Mouse (Mus musculus) MEL (cell line): ENCODE data around the gene Krtdap. TPM values are rescaled to one million over a fixed set of nuclear protein-coding genes. Genes with fewer than 3 reads are reported as not detected.

ENCODE experiments used
- DNase-seq: peaks from one replicate; pipeline ENCODE4 v3.0.0; 2011; ENCODE audit warnings: low read depth, low spot score
- H3K27ac ChIP-seq: 2 replicates; pipeline ENCODE4 v1.5.1; 2012; ENCODE audit warnings: low read depth, mild to moderate bottlenecking, control low read depth, low read length, moderate library complexity; ENCODE audit not compliant: control insufficient read depth
- H3K27me3 ChIP-seq, 2 experiments: fragments of 150-350 bp in 1 of 2; sonication (generic) in 1 of 2; 2 replicates each; pipeline ENCODE4 v1.6.1; 2012; ENCODE audit warnings: low read length in 2 of 2, mild to moderate bottlenecking in 2 of 2, improper control_type of control experiment in 1 of 2, moderate library complexity in 1 of 2; ENCODE audit not compliant: insufficient read depth in 2 of 2, control insufficient read depth in 1 of 2
- H3K36me3 ChIP-seq, 2 experiments: 2 replicates each; pipeline ENCODE4 v1.6.1; 2012 to 2014; ENCODE audit warnings: low read length in 2 of 2, improper control_type of control experiment in 1 of 2, inconsistent platforms in 1 of 2, mild to moderate bottlenecking in 1 of 2; ENCODE audit not compliant: insufficient read depth in 2 of 2, control insufficient read depth in 1 of 2
- H3K4me1 ChIP-seq, 2 experiments: fragments of 150-350 bp in 1 of 2; sonication (generic) in 1 of 2; 2 replicates each; pipeline ENCODE4 v1.6.1; 2012; ENCODE audit warnings: low read length in 2 of 2, improper control_type of control experiment in 1 of 2, mild to moderate bottlenecking in 1 of 2; ENCODE audit not compliant: insufficient read depth in 2 of 2, control insufficient read depth in 1 of 2
- H3K4me3 ChIP-seq, 2 experiments: fragments of 150-350 bp in 1 of 2; sonication (generic) in 1 of 2; 2 replicates each; pipeline ENCODE4 v1.5.1; 2012; ENCODE audit warnings: low read depth in 2 of 2, low read length in 2 of 2, mild to moderate bottlenecking in 2 of 2, moderate library complexity in 2 of 2, control low read depth in 1 of 2, improper control_type of control experiment in 1 of 2; ENCODE audit not compliant: control insufficient read depth in 1 of 2, insufficient read depth in 1 of 2
- H3K79me2 ChIP-seq: 2 replicates; pipeline ENCODE4 v1.6.1; 2012; ENCODE audit warnings: mild to moderate bottlenecking, low read length, moderate library complexity; ENCODE audit not compliant: control insufficient read depth, poor library complexity, insufficient read depth
- H3K9ac ChIP-seq: 2 replicates; pipeline ENCODE4 v1.6.1; 2012; ENCODE audit warnings: low read depth, mild to moderate bottlenecking, control low read depth, low read length, moderate library complexity; ENCODE audit not compliant: control insufficient read depth, poor library complexity, severe bottlenecking
- H3K9me3 ChIP-seq: fragments of 150-350 bp; sonication (generic); replicated peaks from 2 replicates; pipeline ENCODE4 v1.6.1; 2012; ENCODE audit warnings: mild to moderate bottlenecking, low read length, improper control_type of control experiment, moderate library complexity; ENCODE audit not compliant: insufficient read depth
- BHLHE40 ChIP-seq: IDR thresholded peaks from 2 replicates; pipeline ENCODE4 v1.6.1; 2012; ENCODE audit warnings: low read depth, mild to moderate bottlenecking, inconsistent platforms, low read length, improper control_type of control experiment, borderline replicate concordance
- EP300 ChIP-seq, 2 experiments: IDR thresholded peaks; 2 replicates each; pipeline ENCODE4 v1.6.1; 2011; ENCODE audit warnings: improper control_type of control experiment in 2 of 2, low read length in 2 of 2, low read depth in 1 of 2, mild to moderate bottlenecking in 1 of 2
- ETS1 ChIP-seq: IDR thresholded peaks from 2 replicates; pipeline ENCODE4 v1.6.1; 2012; ENCODE audit warnings: low read depth, mild to moderate bottlenecking, inconsistent platforms, low read length, improper control_type of control experiment, moderate library complexity
- GATA1 ChIP-seq: IDR thresholded peaks from 2 replicates; pipeline ENCODE4 v1.6.1; 2011; ENCODE audit warnings: low read depth, low read length, improper control_type of control experiment
- MAX ChIP-seq: IDR thresholded peaks from 2 replicates; pipeline ENCODE4 v1.6.1; 2011; ENCODE audit warnings: low read length, improper control_type of control experiment
- MXI1 ChIP-seq: IDR thresholded peaks from 2 replicates; pipeline ENCODE4 v1.6.1; 2011; ENCODE audit warnings: mild to moderate bottlenecking, low read depth, low read length, improper control_type of control experiment
- MYC ChIP-seq: IDR thresholded peaks from 2 replicates; pipeline ENCODE4 v1.6.1; 2011; ENCODE audit warnings: low read depth, mild to moderate bottlenecking, low read length, improper control_type of control experiment, moderate library complexity
- POLR2AphosphoS5 ChIP-seq: IDR thresholded peaks from 2 replicates; pipeline ENCODE4 v1.6.1; 2012; ENCODE audit warnings: low read depth, borderline replicate concordance, mild to moderate bottlenecking, inconsistent platforms, low read length, moderate library complexity, mixed read lengths
- RCOR1 ChIP-seq: IDR thresholded peaks from 2 replicates; pipeline ENCODE4 v1.6.1; 2012; ENCODE audit warnings: low read depth, mild to moderate bottlenecking, inconsistent platforms, low read length, improper control_type of control experiment
- SIN3A ChIP-seq: IDR thresholded peaks from 2 replicates; pipeline ENCODE4 v1.6.1; 2012; ENCODE audit warnings: low read length, improper control_type of control experiment, inconsistent platforms
- ZNF384 ChIP-seq: IDR thresholded peaks from 2 replicates; pipeline ENCODE4 v1.6.1; 2012; ENCODE audit warnings: low read depth, mild to moderate bottlenecking, inconsistent platforms, low read length, improper control_type of control experiment
- polyA plus RNA-seq, 2 experiments: library from polyadenylated mRNA; stranded (reverse) in 1 of 2; unstranded in 1 of 2; fragments of >175 nt in 1 of 2; fragments of >200 nt in 1 of 2; gene quantifications; 2 replicates each; pipeline versions ENCODE4 v1.2.1 to v1.2.4; 2012; ENCODE audit warnings: low replicate concordance in 2 of 2, low read depth in 1 of 2; ENCODE audit not compliant: insufficient read length in 2 of 2, insufficient read depth in 1 of 2, missing spikeins in 1 of 2
- total RNA-seq: library from RNA; depleted of rRNA; stranded (reverse); fragments of 300-350 nt; gene quantifications from 2 replicates; pipeline ENCODE4 v1.2.3, GENCODE M21; 2012; rRNA removed

Krtdap gene
- total and polyA plus RNA-seq, 3 experiments = not detected

- H3K27ac ChIP-seq = peak overlapping the region; percentile 22; the same call in 1 of the 2 replicates
- 0 out of 2 replicates have a peak, but pooled peaks have one; percentile 41 for TF ChIP-seq MAX
- TF ChIP-seq EP300 (IDR thresholded peaks at IDR 0.05; ENCODE audit: low read depth in 1 of 2, low read length in 2 of 2) = peak; percentile 42 to 59
- TF ChIP-seq ETS1 = peak; percentile 59
- TF ChIP-seq MYC = 0 out of 2 replicates have a peak, but pooled peaks have one; percentile 15
- 0 out of 2 replicates have a peak, but pooled peaks have one; percentile 6 for TF ChIP-seq MXI1
- peak; percentile 20; the same call in 1 of the 2 replicates for TF ChIP-seq RCOR1
- no peak for TF ChIP-seq POLR2AphosphoS5
- TF ChIP-seq ZNF384 = no peak
- TF ChIP-seq GATA1 = peak; percentile 41
- TF ChIP-seq BHLHE40 = no peak
- peak; percentile 27; the same call in 1 of the 2 replicates for TF ChIP-seq SIN3A
- TF ChIP-seq, all 39 proteins: peak for 8
- H3K4me3 ChIP-seq = no peak overlapping the region
- peaks cover 0 to 21% of the 10 kb centered on the region in 2 experiments; a peak in 2 of 4 replicates for H3K36me3 ChIP-seq
- no peaks in the 10 kb centered on the region for H3K27me3 ChIP-seq
- H3K9me3 ChIP-seq = no peaks in the 10 kb centered on the region
- H3K4me1 ChIP-seq = peaks cover 23 to 27% of the 10 kb centered on the region in 2 experiments
- H3K79me2 ChIP-seq = no peaks in the 10 kb centered on the region
- peak; percentile 57 for DNase-seq
- H3K9ac ChIP-seq = no peak overlapping the region
Observed at GRCm38 (mm10) chr7:30840306-30840705, 52.6 kb downstream of the Krtdap start.

Other genes with a start within 250 kb of the Krtdap start
Only the 30 nearest of the 31 such genes appear.
- 2.3 and 2.4 TPM in 2 replicates for gene Proser3, start 235.6 kb upstream of the Krtdap start, total RNA-seq
- gene Proser3, start 235.6 kb upstream of the Krtdap start, polyA plus RNA-seq = 1 to 10 TPM in 1 of 2 experiments, not detected in 1; 8.9 TPM
- gene Lin37, start 228.1 kb upstream of the Krtdap start, total RNA-seq = 10.9 and 12.0 TPM in 2 replicates
- 10 to 100 TPM in 1 of 2 experiments, not detected in 1; 49.8 TPM for gene Lin37, start 228.1 kb upstream of the Krtdap start, polyA plus RNA-seq
- 67.2 and 74.2 TPM in 2 replicates for gene U2af1l4, start 224.6 kb upstream of the Krtdap start, total RNA-seq
- gene U2af1l4, start 224.6 kb upstream of the Krtdap start, polyA plus RNA-seq = 10 to 100 TPM in 1 of 2 experiments, not detected in 1; 72.5 TPM
- gene Gm49396, start 224.6 kb upstream of the Krtdap start, total RNA-seq = 1.4 and 1.9 TPM in 2 replicates
- gene Gm49396, start 224.6 kb upstream of the Krtdap start, polyA plus RNA-seq = 1 to 10 TPM in 1 of 2 experiments, not detected in 1; 4.2 TPM
- gene Psenen, start 224.3 kb upstream of the Krtdap start, total RNA-seq = 43.0 and 60.8 TPM in 2 replicates
- 100 to 1,000 TPM in 1 of 2 experiments, not detected in 1; 157 TPM for gene Psenen, start 224.3 kb upstream of the Krtdap start, polyA plus RNA-seq
- 1.3 and 1.7 TPM in 2 replicates for gene Igflr1, start 222.5 kb upstream of the Krtdap start, total RNA-seq
- gene Igflr1, start 222.5 kb upstream of the Krtdap start, polyA plus RNA-seq = 1 to 10 TPM in 1 of 2 experiments, not detected in 1; 3.1 TPM
- gene Kmt2b, start 199.2 kb upstream of the Krtdap start, total RNA-seq = 13.2 and 15.6 TPM in 2 replicates
- 10 to 100 TPM in 1 of 2 experiments, not detected in 1; 48.2 TPM for gene Kmt2b, start 199.2 kb upstream of the Krtdap start, polyA plus RNA-seq
- gene Zbtb32, start 189.0 kb upstream of the Krtdap start, total RNA-seq = 20.1 and 25.9 TPM in 2 replicates
- 10 to 100 TPM in 1 of 2 experiments, not detected in 1; 32.8 TPM for gene Zbtb32, start 189.0 kb upstream of the Krtdap start, polyA plus RNA-seq
- gene Upk1a, start 175.0 kb upstream of the Krtdap start, total RNA-seq = 0.42 and 0.54 TPM in 2 replicates
- gene Upk1a, start 175.0 kb upstream of the Krtdap start, polyA plus RNA-seq = 1 to 10 TPM in 1 of 2 experiments, not detected in 1; 1.6 TPM
- gene Cox6b1, start 161.7 kb upstream of the Krtdap start, total RNA-seq = 566 and 611 TPM in 2 replicates
- gene Cox6b1, start 161.7 kb upstream of the Krtdap start, polyA plus RNA-seq = 100 to 1,000 TPM in 1 of 2 experiments, not detected in 1; 799 TPM
- 0.15 TPM in 1 of 2 replicates, not detected in the other for gene Etv2, start 152.0 kb upstream of the Krtdap start, total RNA-seq
- gene Etv2, start 152.0 kb upstream of the Krtdap start, polyA plus RNA-seq = not detected
- 103 and 124 TPM in 2 replicates for gene Rbm42, start 137.6 kb upstream of the Krtdap start, total RNA-seq
- 100 to 1,000 TPM in 1 of 2 experiments, not detected in 1; 129 TPM for gene Rbm42, start 137.6 kb upstream of the Krtdap start, polyA plus RNA-seq
- 34.3 and 35.0 TPM in 2 replicates for gene Haus5, start 122.9 kb upstream of the Krtdap start, total RNA-seq
- 10 to 100 TPM in 1 of 2 experiments, not detected in 1; 55.9 TPM for gene Haus5, start 122.9 kb upstream of the Krtdap start, polyA plus RNA-seq
- gene Pmis2, start 116.3 kb upstream of the Krtdap start, total RNA-seq = not detected in 2 replicates
- gene Pmis2, start 116.3 kb upstream of the Krtdap start, polyA plus RNA-seq = not detected
- gene 2200002J24Rik, start 89.0 kb upstream of the Krtdap start, total RNA-seq = 0.52 TPM in 1 of 2 replicates, not detected in the other
- gene 2200002J24Rik, start 89.0 kb upstream of the Krtdap start, polyA plus RNA-seq = 1 to 10 TPM in 1 of 2 experiments, not detected in 1; 1.2 TPM
- 2.7 and 3.0 TPM in 2 replicates for gene Atp4a, start 75.7 kb upstream of the Krtdap start, total RNA-seq
- gene Atp4a, start 75.7 kb upstream of the Krtdap start, polyA plus RNA-seq = 1 to 10 TPM in 1 of 2 experiments, not detected in 1; 1.5 TPM
- 218 and 266 TPM in 2 replicates for gene Tmem147, start 58.4 kb upstream of the Krtdap start, total RNA-seq
- gene Tmem147, start 58.4 kb upstream of the Krtdap start, polyA plus RNA-seq = 100 to 1,000 TPM; 307 to 324 TPM
- gene Gapdhs, start 44.2 kb upstream of the Krtdap start, total RNA-seq = not detected in 2 replicates
- under 1 TPM in 1 of 2 experiments, not detected in 1; 0.49 TPM for gene Gapdhs, start 44.2 kb upstream of the Krtdap start, polyA plus RNA-seq
- gene Sbsn, start 36.4 kb upstream of the Krtdap start, total RNA-seq = 1.2 TPM in 1 of 2 replicates, not detected in the other
- under 1 TPM in 1 of 2 experiments, not detected in 1; 0.17 TPM for gene Sbsn, start 36.4 kb upstream of the Krtdap start, polyA plus RNA-seq
- gene Dmkn, start 24.1 kb upstream of the Krtdap start, total RNA-seq = not detected in 2 replicates
- gene Dmkn, start 24.1 kb upstream of the Krtdap start, polyA plus RNA-seq = not detected
- gene Ffar2, start 35.9 kb downstream of the Krtdap start, total RNA-seq = not detected in 2 replicates
- under 1 TPM in 1 of 2 experiments, not detected in 1; 0.04 TPM for gene Ffar2, start 35.9 kb downstream of the Krtdap start, polyA plus RNA-seq
- not detected in 2 replicates for gene Ffar3, start 68.3 kb downstream of the Krtdap start, total RNA-seq
- not detected for gene Ffar3, start 68.3 kb downstream of the Krtdap start, polyA plus RNA-seq
- not detected in 2 replicates for gene Ffar1, start 73.7 kb downstream of the Krtdap start, total RNA-seq
- gene Ffar1, start 73.7 kb downstream of the Krtdap start, polyA plus RNA-seq = not detected
- gene Cd22, start 92.4 kb downstream of the Krtdap start, total RNA-seq = not detected in 2 replicates
- gene Cd22, start 92.4 kb downstream of the Krtdap start, polyA plus RNA-seq = under 1 TPM in 1 of 2 experiments, not detected in 1; 0.07 TPM
- gene Mag, start 127.0 kb downstream of the Krtdap start, total RNA-seq = not detected in 2 replicates
- not detected for gene Mag, start 127.0 kb downstream of the Krtdap start, polyA plus RNA-seq
- gene Hamp2, start 136.8 kb downstream of the Krtdap start, total RNA-seq = not detected in 2 replicates
- gene Hamp2, start 136.8 kb downstream of the Krtdap start, polyA plus RNA-seq = not detected
- not detected in 2 replicates for gene Hamp, start 156.1 kb downstream of the Krtdap start, total RNA-seq
- gene Hamp, start 156.1 kb downstream of the Krtdap start, polyA plus RNA-seq = not detected
- 34.4 and 43.0 TPM in 2 replicates for gene Usf2, start 168.9 kb downstream of the Krtdap start, total RNA-seq
- gene Usf2, start 168.9 kb downstream of the Krtdap start, polyA plus RNA-seq = 100 to 1,000 TPM in 1 of 2 experiments, not detected in 1; 144 TPM
- not detected in 2 replicates for gene Lsr, start 185.6 kb downstream of the Krtdap start, total RNA-seq
- gene Lsr, start 185.6 kb downstream of the Krtdap start, polyA plus RNA-seq = under 1 TPM in 1 of 2 experiments, not detected in 1; 0.22 TPM
- not detected in 2 replicates for gene Fam187b, start 185.9 kb downstream of the Krtdap start, total RNA-seq
- not detected for gene Fam187b, start 185.9 kb downstream of the Krtdap start, polyA plus RNA-seq